In the genomic region with DNA sequence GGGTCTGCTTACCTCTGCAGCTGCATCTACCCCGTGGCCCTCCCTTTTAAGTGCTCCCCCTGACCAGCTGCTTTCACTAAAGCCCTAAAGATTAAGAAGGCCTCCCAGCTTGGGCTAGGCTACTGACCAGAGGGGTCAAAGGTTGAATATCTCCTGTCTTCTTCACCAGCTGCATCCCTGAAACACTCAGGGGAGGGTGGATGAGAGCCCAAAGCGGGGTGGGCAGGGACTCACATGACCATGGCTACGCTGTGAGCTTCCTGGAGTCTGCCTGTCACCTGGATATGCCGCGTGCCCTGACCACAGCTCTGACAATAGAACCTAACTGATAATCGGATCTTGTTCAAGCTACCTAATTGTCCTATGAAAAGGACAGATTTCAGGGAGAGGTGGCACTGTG, we compare ENCODE assay signal across 31 mouse cellular contexts. TPM values are rescaled to one million over a fixed set of nuclear protein-coding genes. Genes with fewer than 3 reads are reported as not detected.
A peak's percentile ranks its signal among the peaks of the same experiment; 100 is the strongest.
DNase-seq lines count a peak whose midpoint lies in the region; ATAC-seq lines count a peak whose summit lies in the region.
"Had no signal": no experiment of that assay in that cellular context is flagged by ENCODE, and none has a peak within 500 bp of the region (broad histone marks: within the 10 kb centered on the region; RNA-seq: fewer than 3 reads in every experiment).

A gene (minus strand): TSS at position 13 of the 400 bp plus-strand sequence.

- peaks cover 47% of the 10 kb centered on the region for H3K4me1 ChIP-seq in forebrain, embryonic 10.5 days
- peaks cover 10% of the 10 kb centered on the region for H3K4me1 ChIP-seq in forebrain, embryonic 12.5 days
- peaks cover 67% of the 10 kb centered on the region for H3K4me1 ChIP-seq in limb, embryonic 10.5 days

- no peak within 1 kb of the TSS for H3K4me3 ChIP-seq in forebrain, embryonic 10.5 days
- no peak within 1 kb of the TSS for H3K4me3 ChIP-seq in forebrain, embryonic 12.5 days (replicated peaks)
- no peak within 1 kb of the TSS for H3K4me3 ChIP-seq in limb, embryonic 10.5 days
- H3K4me3 ChIP-seq: embryonic facial prominence, embryonic 10.5 days; embryonic facial prominence, embryonic 13.5 days; erythroblast, embryonic 14.5 days; heart, adult 2 months; heart, embryonic 12.5 days; heart, embryonic 15.5 days; hindbrain, embryonic 10.5 days; hindbrain, embryonic 13.5 days had no signal

- 0 out of 2 replicates have a peak within 1 kb of the TSS, but pooled peaks have one; percentile 13 for H3K27ac ChIP-seq in forebrain, embryonic 10.5 days
- no peak within 1 kb of the TSS for H3K27ac ChIP-seq in forebrain, embryonic 12.5 days
- H3K27ac ChIP-seq in limb, embryonic 10.5 days = peak within 1 kb of the TSS; percentile 21; the same call in 1 of the 2 replicates
- H3K27ac ChIP-seq: embryonic facial prominence, embryonic 10.5 days; embryonic facial prominence, embryonic 13.5 days; heart, embryonic 15.5 days; hindbrain, embryonic 10.5 days had no signal

- ATAC-seq in forebrain, embryonic 12.5 days (ENCODE audit: low FRiP score) = no peak
- ATAC-seq: forebrain, embryonic 14.5 days; forebrain, postnatal 0 days; hindbrain, embryonic 16.5 days; Patski had no signal

- 0 out of 2 replicates have a peak, but pooled peaks cover 4% of the 10 kb centered on the region for H3K27me3 ChIP-seq in forebrain, embryonic 10.5 days (ENCODE audit: poor library complexity, severe bottlenecking)
- peaks cover 6% of the 10 kb centered on the region for H3K27me3 ChIP-seq in forebrain, embryonic 12.5 days
- H3K27me3 ChIP-seq in limb, embryonic 10.5 days (ENCODE audit: low read depth, poor library complexity, severe bottlenecking) = no peaks in the 10 kb centered on the region
- H3K27me3 ChIP-seq: CH12.LX; embryonic facial prominence, embryonic 13.5 days; heart, embryonic 15.5 days; hindbrain, embryonic 13.5 days; Patski had no signal

- H3K9me3 ChIP-seq in forebrain, embryonic 10.5 days = no peaks in the 10 kb centered on the region
- H3K9me3 ChIP-seq in forebrain, embryonic 12.5 days = no peaks in the 10 kb centered on the region
- no peaks in the 10 kb centered on the region for H3K9me3 ChIP-seq in limb, embryonic 10.5 days (replicated peaks)
- H3K9me3 ChIP-seq: embryonic facial prominence, embryonic 10.5 days; embryonic facial prominence, embryonic 13.5 days; G1E; heart, embryonic 12.5 days; heart, embryonic 15.5 days; hindbrain, embryonic 10.5 days; hindbrain, embryonic 13.5 days had no signal

- no peak for DNase-seq in forebrain, embryonic 10.5 days (ENCODE audit: extremely low spot score, low spot score)
- DNase-seq in kidney, adult 11 months = peak; percentile 53
- DNase-seq in kidney, postnatal 14 days = no peak
- DNase-seq in kidney, adult 9 months = peak; percentile 48
- DNase-seq in kidney, adult 18-20 months = no peak
- DNase-seq in limb, embryonic 10.5 days (ENCODE audit: low spot score) = no peak
- DNase-seq: adrenal gland, postnatal 10 days; adrenal gland, postnatal 36 days; B cell, adult 2 months; cerebellum, adult 18-20 months; cerebellum, adult 9-10 months; cerebellum, postnatal 14 days; forebrain, postnatal 0 days; gastrocnemius, postnatal 36 days; heart, adult 2 months; heart, postnatal 10 days; heart, postnatal 36 days had no signal

- H3K9ac ChIP-seq in forebrain, embryonic 12.5 days = no peak within 1 kb of the TSS
- H3K9ac ChIP-seq: embryonic facial prominence, embryonic 13.5 days; forebrain, postnatal 0 days; heart, embryonic 12.5 days; heart, embryonic 15.5 days; hindbrain, embryonic 13.5 days had no signal

- no peaks in the 10 kb centered on the region for H3K36me3 ChIP-seq in forebrain, embryonic 10.5 days (replicated peaks)
- H3K36me3 ChIP-seq in forebrain, embryonic 12.5 days (replicated peaks) = no peaks in the 10 kb centered on the region
- H3K36me3 ChIP-seq in limb, embryonic 10.5 days = no peaks in the 10 kb centered on the region
- H3K36me3 ChIP-seq: embryonic facial prominence, embryonic 10.5 days; embryonic facial prominence, embryonic 13.5 days; heart, embryonic 12.5 days; heart, embryonic 15.5 days; hindbrain, embryonic 10.5 days had no signal

- H3K4me2 ChIP-seq in forebrain, embryonic 12.5 days = no peak within 1 kb of the TSS
- H3K4me2 ChIP-seq: embryonic facial prominence, embryonic 13.5 days; heart, embryonic 12.5 days; heart, embryonic 15.5 days; hindbrain, embryonic 13.5 days had no signal

- WGBS in forebrain, embryonic 10.5 days = 61% methylated on average over 6 of the region's 6 CpGs
- WGBS in forebrain, embryonic 12.5 days = 66% methylated on average over 6 of the region's 6 CpGs
- 58% methylated on average over 6 of the region's 6 CpGs for WGBS in limb, embryonic 10.5 days

RNA-seq across cellular contexts. Expression of the gene that starts here (rescaled TPM):
- polyA plus RNA-seq in forebrain, embryonic 10.5 days (2016; fragmentation: Nextera tagmentation; extraction: Ambion mirVana) = not detected in 2 replicates
- not detected in 2 replicates for polyA plus RNA-seq in forebrain, embryonic 12.5 days (2016; fragmentation: Nextera tagmentation; extraction: Ambion mirVana)
- not detected in 2 replicates for polyA plus RNA-seq in limb, embryonic 10.5 days (2016; fragmentation: Nextera tagmentation; extraction: Ambion mirVana)
- polyA plus RNA-seq: embryonic facial prominence, embryonic 10.5 days; embryonic facial prominence, embryonic 13.5 days; erythroblast, embryonic 14.5 days; forebrain, embryonic 14.5 days; forebrain, postnatal 0 days; frontal cortex, adult 2 months; G1E; heart, embryonic 12.5 days; heart, embryonic 15.5 days; hindbrain, embryonic 10.5 days; hindbrain, embryonic 13.5 days; hindbrain, embryonic 16.5 days had no signal

Comparison
In these comparisons a context has a peak if more than half of its experiments do, and no peak if none do; other contexts are left out.
1. DNase-seq: peak in kidney, adult 11 months (single experiment) and kidney, adult 9 months (single experiment); none in forebrain, embryonic 10.5 days (single experiment), kidney, postnatal 14 days (single experiment), kidney, adult 18-20 months (single experiment) and limb, embryonic 10.5 days (single experiment).